Mouse (Mus musculus): ENCODE measurements around the gene Cmtm4. TPM values are rescaled to one million over a fixed set of nuclear protein-coding genes. Genes with fewer than 3 reads are reported as not detected.

Gene Cmtm4
- total RNA-seq (2023) = 0.20 and 0.44 TPM in 2 replicates

GRCm38 (mm10) chr8:104395703-104396357 lies at the start of gene Cmtm4:
Gene Cmtm4, minus strand, starts transcription at chr8:104395807.

GRCm38 (mm10) chr8:104442299-104443124 lies 46.9 kb upstream of the Cmtm4 start, which contains the start of gene Dync1li2:
Gene Dync1li2, minus strand, starts transcription at chr8:104443047.

GRCm38 (mm10) chr8:104339229-104339982 lies 56.2 kb downstream of the Cmtm4 start, which contains the start of gene Cmtm3:
Gene Cmtm3, plus strand, starts transcription at chr8:104339410.

GRCm38 (mm10) chr8:104321930-104322329 lies 73.7 kb downstream of the Cmtm4 start, which contains the start of gene Cmtm2b:
Gene Cmtm2b, plus strand, starts transcription at chr8:104322230.

GRCm38 (mm10) chr8:104321267-104321666 lies 74.3 kb downstream of the Cmtm4 start, which contains the start of gene Gm11020:
Gene Gm11020, plus strand, starts transcription at chr8:104321567.

GRCm38 (mm10) chr8:104309441-104310155 lies 86.0 kb downstream of the Cmtm4 start, which contains the start of the genes Gm45711 and Cmtm1:
Gene Gm45711, minus strand, starts transcription at chr8:104310081.
Gene Cmtm1, minus strand, starts transcription at chr8:104310145.

Other genes starting within 250 kb of the Cmtm4 start
- gene Bean1, start 225.4 kb downstream of the Cmtm4 start, total RNA-seq (2023) = not detected in 2 replicates
- 43.5 and 48.0 TPM in 2 replicates for gene Tk2, start 147.2 kb downstream of the Cmtm4 start, total RNA-seq (2023)
- gene Cklf, start 144.9 kb downstream of the Cmtm4 start, total RNA-seq (2023) = 92.3 and 95.2 TPM in 2 replicates
- gene Cmtm2a, start 102.6 kb downstream of the Cmtm4 start, total RNA-seq (2023) = not detected in 2 replicates
- not detected in 2 replicates for gene Gm45711, start 85.7 kb downstream of the Cmtm4 start, total RNA-seq (2023)
- not detected in 2 replicates for gene Cmtm1, start 85.7 kb downstream of the Cmtm4 start, total RNA-seq (2023)
- not detected in 2 replicates for gene Gm11020, start 74.2 kb downstream of the Cmtm4 start, total RNA-seq (2023)
- not detected in 2 replicates for gene Cmtm2b, start 73.6 kb downstream of the Cmtm4 start, total RNA-seq (2023)
- 22.2 and 26.6 TPM in 2 replicates for gene Cmtm3, start 56.4 kb downstream of the Cmtm4 start, total RNA-seq (2023)
- gene Dync1li2, start 47.2 kb upstream of the Cmtm4 start, total RNA-seq (2023) = 49.2 and 90.2 TPM in 2 replicates
- not detected in 2 replicates for gene Terb1, start 114.1 kb upstream of the Cmtm4 start, total RNA-seq (2023)
- 12.4 and 14.7 TPM in 2 replicates for gene Nae1, start 138.8 kb upstream of the Cmtm4 start, total RNA-seq (2023)
- 0.29 TPM in 1 of 2 replicates, not detected in the other for gene Car7, start 138.9 kb upstream of the Cmtm4 start, total RNA-seq (2023)
- gene Pdp2, start 195.6 kb upstream of the Cmtm4 start, total RNA-seq (2023) = 1.7 and 2.2 TPM in 2 replicates
- gene Cdh16, start 228.6 kb upstream of the Cmtm4 start, total RNA-seq (2023) = not detected in 2 replicates
- gene Rrad, start 235.5 kb upstream of the Cmtm4 start, total RNA-seq (2023) = 1.7 and 1.8 TPM in 2 replicates
- gene Ciao2b, start 246.2 kb upstream of the Cmtm4 start, total RNA-seq (2023) = 8.8 and 11.4 TPM in 2 replicates